Mouse (Mus musculus) spleen, postnatal 10 days (tissue): ENCODE results near the gene Tshz2.

Experiments
- DNase-seq, 2 experiments: peaks; one replicate each; pipeline ENCODE4 v3.0.0; 2021 to 2022; ENCODE audit warnings: low spot score in 2 of 2

Tshz2 gene

GRCm38 (mm10) chr2:170045896-170046295 is 413.1 kb downstream of the Tshz2 start:
- peak in 1 of 2 experiments; percentile 26 for DNase-seq

- DNase-seq, result no peak
Observed at GRCm38 (mm10) chr2:170046371-170047145, 413.7 kb downstream of the Tshz2 start.

DNA sequence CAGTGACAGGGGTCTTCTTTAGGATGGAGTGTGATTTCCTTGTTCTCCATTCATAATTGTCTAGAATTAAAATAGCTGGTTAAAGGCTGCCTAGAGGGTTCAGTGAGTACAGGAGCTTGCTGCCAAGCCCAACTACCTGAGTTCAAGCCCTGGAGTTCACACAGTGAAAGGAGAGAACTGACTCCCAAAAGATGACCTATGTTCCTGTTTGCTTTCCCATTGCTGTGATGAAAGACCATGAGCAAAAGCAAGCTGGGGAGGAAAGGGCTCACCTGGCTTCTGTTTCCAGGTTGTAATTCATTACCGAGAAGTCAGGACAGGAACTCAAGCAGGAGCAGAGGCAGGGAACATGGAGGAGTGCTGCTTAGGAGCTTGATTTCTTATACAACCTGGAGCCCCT is 416.0 kb downstream of the Tshz2 start:
- DNase-seq, result no peak

DNA sequence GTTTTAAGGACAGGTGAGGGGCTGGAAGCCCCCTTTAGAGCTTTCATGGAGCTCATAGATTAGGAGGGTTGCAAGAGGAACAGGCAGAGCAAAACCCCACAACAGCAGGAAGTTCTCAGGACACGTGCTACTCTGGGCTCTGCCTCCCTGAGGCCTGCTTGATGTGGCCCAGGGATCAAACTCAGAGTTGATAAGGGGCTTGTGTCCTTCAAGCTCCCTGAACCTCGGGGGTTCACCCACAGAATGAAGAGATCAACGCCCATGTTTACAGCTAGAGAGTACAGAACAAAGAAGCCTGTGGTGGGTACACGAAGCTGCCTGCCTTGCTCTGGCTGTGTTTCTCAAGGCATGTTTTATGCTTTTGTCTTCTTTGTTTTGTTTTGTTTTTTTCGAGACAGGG is 417.8 kb downstream of the Tshz2 start:
- no peak for DNase-seq

DNA sequence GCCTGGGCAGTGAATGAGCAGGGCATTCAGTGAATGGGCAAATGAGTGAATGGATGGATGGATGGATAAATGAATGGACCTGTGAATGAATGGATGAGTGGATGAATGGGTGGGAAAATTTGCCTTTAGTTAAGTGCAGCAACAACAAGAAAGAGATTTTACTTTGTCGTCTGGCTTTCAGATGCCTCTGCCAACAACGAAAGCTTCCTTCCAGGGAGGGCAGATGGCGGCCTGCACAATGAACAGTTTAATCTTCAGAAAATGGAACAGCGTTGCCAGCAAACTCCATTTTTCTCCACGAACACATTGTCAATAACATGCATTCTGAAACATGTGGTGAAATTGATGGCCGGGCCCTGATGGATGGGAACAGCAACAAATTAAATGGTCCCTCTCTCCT is 418.6 kb downstream of the Tshz2 start:
- no peak for DNase-seq

DNA sequence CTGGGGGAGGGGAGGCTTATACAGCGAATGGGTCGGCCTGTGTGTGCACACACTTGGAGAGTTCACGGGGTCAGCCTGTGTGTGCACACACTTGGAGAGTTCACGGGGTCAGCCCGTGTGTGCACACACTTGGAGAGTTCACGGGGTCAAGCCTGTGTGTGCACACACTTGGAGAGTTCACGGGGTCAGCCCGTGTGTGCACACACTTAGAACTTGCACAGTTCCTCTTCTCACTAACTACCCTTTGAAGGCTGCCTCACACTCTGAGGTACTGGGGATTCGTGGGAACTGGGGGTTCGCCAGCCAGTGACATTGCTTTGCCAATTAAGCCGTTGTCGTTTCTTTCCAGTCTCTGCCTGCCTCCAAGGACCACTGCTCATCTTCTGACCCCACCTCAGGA is 422.1 kb downstream of the Tshz2 start:
- DNase-seq, result no peak

DNA sequence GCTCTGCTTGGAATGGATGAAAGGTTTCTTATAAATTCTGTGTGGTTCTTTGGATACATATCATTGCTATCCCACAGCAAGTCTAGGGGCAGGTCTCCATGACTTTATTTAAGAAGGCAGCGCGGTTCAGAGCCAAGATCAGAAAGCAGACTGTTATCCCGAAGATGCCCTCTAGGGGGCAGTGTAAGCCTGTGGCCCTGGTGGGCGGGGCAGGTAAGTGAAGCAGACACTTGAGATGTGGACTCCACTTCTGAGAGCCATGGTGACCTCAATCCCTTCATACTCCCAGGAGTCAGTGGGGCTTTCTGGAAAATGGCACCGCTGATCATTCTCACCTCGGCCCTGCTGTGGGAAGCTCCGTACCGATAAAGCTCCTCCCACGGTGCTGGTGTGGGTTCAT is 422.6 kb downstream of the Tshz2 start:
- DNase-seq, result peak; percentile 41 to 69

- no peak for DNase-seq
Observed at GRCm38 (mm10) chr2:170058774-170059173, 426.0 kb downstream of the Tshz2 start.

GRCm38 (mm10) chr2:170060066-170060465 is 427.3 kb downstream of the Tshz2 start:
- DNase-seq, result peak; percentile 49 to 68

GRCm38 (mm10) chr2:170062378-170062777 is 429.6 kb downstream of the Tshz2 start:
- no peak for DNase-seq

DNA sequence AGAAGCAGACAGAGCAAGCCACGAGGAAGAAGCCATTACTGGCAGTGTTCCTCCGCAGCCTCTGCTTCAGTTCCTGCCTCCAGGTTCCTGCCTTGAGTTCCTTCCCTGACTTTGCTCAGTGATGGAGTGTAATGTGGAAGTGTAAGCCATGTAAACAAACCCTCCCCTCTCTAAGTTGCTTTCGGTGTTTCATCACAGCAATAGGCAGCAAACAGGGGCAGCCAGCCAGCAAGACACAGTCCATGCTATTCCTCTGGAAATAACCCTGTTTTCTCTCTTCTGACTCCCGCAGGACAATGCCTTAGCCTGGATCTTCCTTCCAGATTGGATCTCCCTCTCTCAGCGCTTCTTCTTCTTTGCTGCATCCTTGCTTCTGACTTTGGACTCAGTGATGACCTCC is 437.2 kb downstream of the Tshz2 start:
- no peak for DNase-seq

DNA sequence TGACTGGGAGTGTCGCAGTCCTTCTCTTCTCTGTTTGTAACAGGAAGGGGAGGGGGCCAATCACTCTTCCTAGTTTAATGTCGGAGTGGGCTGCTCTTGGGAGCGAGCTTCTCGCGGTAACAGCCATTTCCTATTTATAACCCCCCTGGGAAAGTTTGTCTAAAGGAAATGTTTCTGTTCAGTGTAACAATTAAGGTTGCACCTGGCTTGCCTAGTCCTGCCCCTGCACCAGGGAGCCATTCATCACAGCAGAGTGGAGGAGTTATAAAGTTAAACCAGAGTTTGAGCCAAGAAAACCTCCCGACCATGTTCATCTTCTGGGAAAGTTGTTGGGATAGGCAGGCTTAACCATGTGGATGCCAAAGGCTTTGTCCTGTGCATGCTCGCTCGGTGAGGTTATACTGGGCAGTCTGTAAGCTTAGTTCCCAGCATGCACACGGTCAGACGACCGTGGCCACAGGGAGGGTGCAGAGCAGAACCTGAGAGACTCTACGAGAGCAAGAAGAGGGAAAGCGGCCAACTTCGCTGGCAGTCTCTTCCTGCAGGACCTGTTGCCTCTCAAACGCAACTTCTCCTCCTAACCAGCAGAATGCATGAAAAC is 437.9 kb downstream of the Tshz2 start:
- no peak for DNase-seq

GRCm38 (mm10) chr2:170076941-170077490 is 444.2 kb downstream of the Tshz2 start:
- no peak for DNase-seq

DNA sequence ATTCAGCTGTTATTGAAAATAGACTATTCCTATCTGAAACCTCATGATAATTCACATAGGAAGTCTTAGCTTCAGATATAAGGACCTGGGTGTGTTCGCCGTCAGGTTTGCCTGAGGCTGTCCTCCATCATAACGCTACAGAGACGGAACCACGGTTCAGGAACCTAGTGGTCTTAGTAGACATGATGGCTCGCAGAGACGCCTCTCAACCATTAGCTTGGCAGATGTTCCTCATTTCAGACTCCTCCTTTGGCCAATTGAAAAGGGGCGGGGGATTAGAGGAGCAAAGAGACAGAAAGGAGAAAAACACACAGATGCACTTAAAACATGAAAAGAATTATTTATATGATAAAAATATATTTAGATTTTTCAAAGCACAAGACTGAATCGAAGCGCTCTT is 445.2 kb downstream of the Tshz2 start:
- no peak for DNase-seq

DNA sequence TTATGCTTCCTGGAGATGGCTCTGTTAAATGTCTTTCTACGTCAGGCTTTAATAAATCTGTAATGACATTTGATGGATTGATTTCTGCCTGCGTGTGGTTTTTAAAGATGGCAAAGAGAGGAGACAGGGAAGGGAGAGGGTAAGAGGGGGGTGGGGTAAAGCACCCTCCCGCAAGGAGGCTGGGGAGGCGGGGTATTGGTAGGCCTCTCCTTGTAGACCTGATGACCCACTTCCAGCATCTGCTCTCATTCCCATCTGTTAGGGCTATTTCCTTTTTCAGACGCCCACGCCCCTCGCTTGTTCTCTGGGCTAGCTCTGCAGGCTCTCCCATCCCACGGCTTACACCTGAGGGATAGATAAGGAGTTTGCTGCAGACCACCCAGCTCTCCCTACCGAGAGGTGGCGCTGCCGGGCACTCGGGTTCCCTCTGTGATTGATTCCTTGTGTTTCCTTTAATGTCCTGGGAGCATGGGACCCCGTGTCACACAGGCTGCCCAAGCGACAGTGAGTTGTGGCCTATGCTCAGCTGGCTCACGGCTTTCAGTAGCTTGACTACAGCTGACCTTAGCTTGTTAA is 445.7 kb downstream of the Tshz2 start:
- DNase-seq, result peak in 1 of 2 experiments; percentile 29

- DNase-seq, result no peak
Observed at GRCm38 (mm10) chr2:170091563-170092443, 459.0 kb downstream of the Tshz2 start.

DNA sequence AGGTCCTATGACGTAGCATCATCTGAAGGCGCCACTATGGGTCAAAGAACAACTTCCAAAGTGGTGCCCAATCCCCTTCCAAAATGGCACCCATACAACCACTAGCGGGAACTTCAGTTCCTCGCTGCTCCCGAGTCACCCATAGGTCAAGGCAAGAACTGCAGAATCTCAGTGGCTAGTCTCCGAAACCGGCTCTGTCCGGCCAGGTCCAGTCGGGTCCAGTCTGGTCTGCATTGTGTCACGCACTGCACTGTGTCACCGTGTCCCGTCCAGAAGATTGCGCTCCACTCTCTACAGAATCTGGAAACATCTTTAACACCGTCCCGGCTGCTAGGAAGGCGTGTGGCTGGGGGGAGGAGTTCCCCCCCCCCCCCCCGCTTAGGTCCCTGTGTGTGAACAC is 461.4 kb downstream of the Tshz2 start:
- no peak for DNase-seq

- DNase-seq, result no peak
Observed at GRCm38 (mm10) chr2:170094871-170095270, 462.1 kb downstream of the Tshz2 start.

DNA sequence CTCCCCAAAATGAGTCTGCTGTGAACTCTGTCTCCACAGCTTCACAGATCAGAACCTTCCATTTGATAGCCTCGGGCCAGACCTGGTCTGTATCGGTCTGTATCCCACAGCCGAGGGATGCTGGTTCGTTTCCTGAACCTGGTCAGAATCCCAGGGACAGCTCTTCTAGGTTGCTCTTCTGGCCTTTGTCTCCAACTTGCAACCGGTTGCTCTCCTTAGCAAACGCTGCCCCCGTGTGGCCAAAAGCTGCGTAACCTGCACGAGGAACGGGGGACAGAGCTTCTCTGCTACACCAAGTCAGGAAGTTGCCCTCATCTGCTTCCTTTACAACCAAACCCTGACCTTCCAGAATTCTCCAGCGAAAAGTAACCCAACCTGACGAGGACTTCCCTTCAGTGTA is 468.3 kb downstream of the Tshz2 start:
- DNase-seq, result peak; percentile 89 to 94

GRCm38 (mm10) chr2:170101932-170102331 is 469.1 kb downstream of the Tshz2 start:
- DNase-seq, result peak in 1 of 2 experiments; percentile 43

DNA sequence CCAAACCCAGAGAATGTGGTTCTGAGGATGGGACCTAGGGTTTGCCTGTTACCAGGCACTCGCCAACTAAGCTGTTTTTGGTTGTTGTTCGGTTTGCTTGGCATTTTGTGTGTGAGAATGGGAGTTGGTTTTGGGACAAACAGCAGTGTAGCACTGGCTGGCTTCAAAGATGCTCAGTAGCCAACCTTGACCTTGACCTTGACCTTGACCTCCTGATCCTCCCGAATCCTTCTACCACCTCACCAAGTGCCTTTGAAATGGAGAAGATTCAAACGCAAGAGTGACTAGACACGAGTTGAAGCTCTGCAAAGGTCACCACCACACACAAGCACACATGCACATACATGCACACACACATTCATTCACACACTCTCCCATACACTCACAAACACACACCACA is 470.5 kb downstream of the Tshz2 start:
- DNase-seq, result no peak

DNA sequence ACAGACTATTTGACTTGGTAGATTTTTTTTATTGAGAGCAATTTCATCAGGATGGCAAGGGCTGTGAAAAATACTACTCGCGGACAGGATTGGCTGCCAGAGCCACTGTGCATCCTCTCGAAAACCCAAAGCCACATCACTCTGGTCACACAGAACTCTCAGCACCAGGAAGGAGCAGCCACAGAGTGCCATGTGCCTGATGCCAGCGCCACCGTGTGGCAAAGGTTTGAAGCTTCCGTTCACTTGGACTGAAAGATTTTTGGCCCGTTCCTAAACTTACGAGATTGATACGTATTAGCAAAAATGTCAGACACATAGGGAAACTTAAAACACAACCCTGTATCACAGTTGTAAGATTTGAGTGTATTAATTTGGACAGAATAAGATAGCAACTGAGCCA is 471.0 kb downstream of the Tshz2 start:
- peak in 1 of 2 experiments; percentile 76 for DNase-seq
